Mouse (Mus musculus) adipocyte (in vitro differentiated cells): ENCODE measurements around the gene Rpl7a.

Experiments
- DNase-seq: peaks from one replicate; pipeline ENCODE4 v3.0.0-alpha.2; 2016; ENCODE audit warnings: low spot score

Rpl7a gene

DNA sequence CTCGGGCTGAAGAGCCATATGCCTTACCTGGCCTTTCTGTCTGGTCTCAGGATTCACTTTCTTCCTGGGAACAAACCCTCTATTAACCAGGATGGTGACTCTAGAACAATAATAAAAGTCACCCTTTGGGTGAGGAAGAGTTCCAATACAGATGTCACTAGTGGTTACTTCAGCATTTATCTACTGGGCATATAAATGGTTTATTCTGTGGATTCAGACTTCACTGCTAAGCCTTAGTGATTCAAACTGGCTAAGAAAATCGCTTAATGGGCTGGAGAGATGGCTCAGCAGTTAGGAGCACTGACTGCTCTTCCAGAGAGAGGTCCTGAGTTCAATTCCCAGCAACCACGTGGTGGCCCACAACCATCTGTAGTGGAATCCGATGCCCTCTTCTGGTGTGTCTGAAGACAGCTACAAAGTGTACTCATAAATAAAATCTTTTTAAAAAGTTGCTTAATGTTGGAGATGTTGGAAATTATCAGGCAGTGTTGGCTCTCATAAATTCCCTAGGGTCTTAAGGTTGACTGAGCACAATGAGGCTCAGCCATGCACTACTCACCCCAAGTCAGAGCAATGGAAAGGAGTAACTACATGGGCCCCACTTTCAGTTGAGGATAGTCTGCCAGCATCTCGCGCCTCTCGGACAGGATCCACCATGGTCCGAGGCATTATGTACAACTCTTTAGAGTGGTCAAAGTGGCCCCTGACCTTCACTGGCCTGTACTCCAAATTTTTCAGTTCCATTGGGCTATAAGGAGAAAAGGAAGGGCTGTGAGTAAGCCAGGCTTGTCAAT is 3.8 kb downstream of the Rpl7a start:
- DNase-seq, result no peak

DNA sequence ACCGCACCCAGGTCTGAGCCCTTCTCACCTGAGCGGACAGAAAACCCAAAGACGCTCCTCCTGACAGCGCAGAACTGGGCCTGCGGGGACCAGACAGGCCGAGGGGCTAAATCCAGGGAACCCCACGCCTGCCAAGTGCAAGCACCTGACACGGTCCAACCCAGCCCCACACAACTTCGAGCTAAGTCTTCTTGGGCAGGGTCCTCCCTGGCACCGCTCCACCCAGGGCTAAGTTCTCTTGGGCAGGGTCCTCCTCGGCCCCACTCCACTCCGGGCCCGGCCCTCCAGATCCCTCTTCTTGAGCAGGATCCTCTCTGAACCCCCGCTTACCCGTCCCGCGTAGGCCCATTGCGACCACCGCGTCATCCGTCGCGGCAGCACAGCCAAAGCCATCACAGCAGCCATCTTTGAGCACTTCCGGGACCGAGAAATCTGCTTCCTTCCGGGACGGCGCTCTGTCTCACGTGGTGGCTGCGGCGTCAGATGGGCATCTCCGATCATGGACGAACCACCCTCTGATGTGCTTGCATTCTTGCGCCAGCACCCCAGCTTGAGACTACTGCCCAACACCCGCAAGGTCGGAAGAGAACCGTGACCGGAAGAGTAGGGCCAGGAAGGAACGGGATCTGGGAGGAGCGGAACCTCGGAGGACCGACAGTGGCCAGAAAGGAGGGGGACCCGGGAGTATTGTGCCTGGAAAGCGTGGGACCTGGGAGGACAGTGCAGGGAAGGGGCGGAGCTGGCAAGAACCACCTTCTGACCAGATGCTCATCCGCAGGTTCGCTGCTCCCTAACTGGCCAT is 5.6 kb downstream of the Rpl7a start, which contains the start of the genes Surf2 and Surf1:
Surf2 (plus strand) TSS at position 441 of the 802 bp plus-strand sequence.
Surf1 (minus strand) TSS at position 604 of the 802 bp plus-strand sequence.
- peak; percentile 84 for DNase-seq

DNA sequence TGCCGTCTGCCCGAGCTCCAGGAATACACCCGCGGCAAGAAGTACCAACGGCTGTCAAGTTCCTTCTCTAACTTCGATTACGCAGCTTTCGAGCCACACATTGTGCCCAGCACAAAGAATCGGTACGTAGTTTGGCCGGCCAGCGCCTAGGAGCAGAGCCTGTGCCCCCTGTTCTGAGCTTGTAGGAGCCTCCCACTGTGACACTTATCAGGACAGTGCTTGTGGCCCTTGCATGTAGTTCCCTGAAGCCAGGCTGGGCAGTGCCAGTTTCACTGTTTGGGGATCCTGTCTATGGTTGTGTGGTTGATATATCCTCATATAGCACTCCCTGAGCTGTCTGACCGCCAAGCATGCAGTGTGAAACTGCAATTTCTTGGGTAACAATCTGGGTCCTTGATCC is 6.2 kb downstream of the Rpl7a start:
- no peak for DNase-seq

DNA sequence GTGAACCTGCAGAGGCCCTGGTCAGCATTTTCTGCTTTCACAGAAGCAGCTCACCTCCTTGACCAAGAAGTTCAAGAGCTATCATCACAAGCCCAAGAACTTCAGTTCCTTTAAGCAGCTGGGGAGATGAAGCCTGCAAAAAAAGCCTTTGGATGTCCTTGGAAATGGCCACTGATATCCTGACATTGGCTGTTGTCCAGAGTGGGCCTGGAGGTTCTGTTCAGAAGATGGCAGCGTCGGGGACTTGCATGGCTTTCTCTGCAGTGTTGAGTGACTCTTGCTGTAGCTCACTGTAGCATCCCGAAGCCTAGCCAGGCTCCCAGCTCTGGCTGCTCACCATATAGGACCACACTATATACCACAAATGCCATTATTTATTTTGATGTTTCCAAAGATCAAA is 9.1 kb downstream of the Rpl7a start:
- DNase-seq, result no peak

DNA sequence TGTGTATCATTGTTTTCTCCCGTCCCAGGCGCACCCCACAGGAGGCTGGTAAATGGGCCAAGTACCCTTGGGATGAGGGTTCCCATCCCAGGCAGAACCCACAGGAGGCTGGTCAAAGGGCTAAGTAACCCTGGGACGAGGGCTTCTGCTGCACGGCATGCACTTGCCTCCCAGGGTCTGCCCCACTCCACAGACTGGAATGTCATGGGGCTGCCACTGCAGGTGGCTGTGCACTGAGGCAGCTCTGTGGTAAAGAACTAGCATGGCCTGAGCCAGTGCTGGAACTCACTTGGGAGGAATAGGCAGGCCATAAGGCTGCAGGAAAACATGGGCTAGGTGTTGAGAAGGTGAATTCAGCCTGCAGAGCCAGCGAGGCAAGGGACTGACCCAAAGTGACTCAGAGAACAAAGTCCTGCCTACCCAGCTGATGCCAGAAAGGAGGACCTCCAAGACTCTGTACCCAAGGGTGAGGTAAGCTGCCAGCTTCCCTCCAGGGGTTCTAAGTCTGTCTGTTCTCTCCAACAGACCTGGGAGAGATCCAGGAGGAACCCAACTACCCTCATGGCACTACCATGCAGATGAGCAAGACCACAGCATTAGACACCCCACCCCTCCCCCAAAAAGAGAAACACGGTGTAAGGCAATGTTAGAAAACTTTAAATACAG is 9.8 kb downstream of the Rpl7a start:
- no peak for DNase-seq

DNA sequence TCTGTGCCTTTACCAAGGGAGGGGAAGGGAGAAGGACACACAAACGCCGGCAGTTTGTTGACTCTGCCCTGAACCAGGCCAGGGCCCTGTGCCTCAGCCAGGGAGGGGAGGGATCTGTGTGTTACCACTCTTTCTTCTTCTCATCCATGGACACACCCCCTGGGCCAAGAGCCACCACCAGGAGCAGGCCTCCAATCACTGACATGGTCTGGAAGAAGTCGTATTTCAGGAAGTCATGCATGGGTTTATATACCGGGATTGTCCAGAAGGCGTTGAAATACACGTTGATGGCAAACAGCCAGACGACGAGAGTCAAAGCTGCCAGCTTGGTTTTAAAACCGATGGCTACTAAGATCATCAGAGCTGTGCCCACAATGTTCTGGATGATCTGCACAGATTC is 11.2 kb downstream of the Rpl7a start:
- peak; percentile 58 for DNase-seq

DNA sequence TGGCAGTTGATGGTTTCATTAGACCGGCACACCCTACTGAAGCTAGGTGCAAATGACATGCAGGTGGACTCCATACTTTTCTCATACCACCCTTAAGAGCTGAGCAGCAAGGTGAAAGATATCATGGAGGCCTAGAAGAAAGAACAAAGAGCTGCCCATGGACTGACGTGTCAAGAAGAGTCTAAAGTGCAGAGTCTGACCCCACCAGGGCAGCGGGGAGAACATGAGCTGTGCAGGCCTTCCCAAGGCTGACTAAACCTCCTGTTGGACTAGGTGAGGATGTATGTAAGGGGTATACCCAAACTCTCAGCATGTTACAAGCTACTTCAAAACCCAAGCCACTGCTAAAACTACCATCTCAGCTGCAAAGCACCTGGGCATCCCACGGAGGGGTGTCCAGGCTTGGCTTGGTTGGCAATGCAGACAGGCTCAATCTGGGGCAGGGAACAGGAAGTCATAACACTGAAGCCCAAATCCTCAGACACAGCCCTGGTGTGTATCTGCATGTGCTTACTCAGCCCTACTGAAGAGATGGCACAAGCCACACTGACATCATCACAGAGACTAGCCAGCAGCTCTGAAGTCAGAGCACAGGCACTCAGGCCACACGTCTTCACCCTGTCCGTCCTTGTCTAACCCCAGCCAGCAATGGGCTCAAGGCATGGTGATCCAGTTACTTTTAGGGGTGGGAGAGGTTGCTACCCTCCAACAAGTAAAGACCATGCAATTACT is 17.3 kb downstream of the Rpl7a start:
- no peak for DNase-seq

DNA sequence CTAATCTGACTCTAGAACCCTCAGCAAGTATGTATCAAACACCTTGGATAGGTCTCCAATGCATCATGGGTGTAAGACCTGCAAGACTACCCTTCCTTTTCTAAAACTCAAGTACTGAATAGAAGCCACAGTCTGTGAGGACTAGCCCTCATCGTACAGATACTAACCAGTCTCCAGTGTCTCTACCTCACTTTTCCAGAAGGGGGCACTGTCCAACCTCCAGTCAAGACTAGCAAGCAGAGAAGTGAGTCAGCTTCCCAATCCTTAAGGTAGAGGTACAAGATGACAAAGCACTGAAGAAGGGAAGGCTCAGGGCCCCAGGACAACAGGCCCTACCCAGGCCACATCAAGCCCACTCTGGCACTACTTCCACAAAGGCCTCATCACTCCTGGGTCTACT is 19.8 kb downstream of the Rpl7a start:
- DNase-seq, result peak; percentile 76

DNA sequence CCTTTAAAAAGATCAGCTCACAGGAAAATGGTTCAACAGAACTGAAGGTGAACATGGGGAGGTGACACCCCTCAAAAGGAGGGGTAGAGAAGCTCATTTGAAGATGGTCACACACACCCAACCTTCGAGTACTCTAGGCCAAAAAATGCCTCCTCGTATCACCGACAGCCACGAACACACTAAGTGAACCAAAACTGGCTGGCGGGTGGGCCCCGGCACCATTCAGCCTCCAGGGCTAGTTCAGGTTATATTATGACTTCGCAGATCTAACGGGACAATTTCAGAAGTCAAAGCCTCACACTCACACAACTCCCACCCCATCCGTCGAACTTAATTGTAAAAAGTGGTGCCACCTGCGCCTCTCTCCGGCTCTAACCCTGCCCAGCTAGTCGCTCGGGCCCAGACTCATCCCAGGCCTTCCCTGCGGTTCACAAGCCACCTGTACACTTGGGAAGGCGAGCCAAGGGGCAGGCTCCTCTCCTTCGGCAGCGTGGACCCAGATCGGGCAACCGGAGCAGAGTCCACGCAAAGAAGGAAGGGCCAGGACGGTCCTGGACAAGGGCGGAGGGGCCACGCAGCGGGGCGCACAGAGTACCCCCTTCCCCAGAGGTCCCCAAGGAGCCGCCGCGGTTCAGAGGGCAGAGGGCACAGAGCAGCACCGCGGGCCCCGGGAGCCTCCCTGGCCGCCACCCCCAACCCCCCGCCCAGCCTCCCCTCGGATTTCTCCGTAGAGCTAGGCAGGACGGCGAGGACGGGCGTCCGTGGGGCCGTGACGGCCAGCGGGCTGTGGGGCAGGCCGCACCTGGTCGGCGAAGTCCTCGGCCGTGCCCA is 22.1 kb downstream of the Rpl7a start:
- no peak for DNase-seq

DNA sequence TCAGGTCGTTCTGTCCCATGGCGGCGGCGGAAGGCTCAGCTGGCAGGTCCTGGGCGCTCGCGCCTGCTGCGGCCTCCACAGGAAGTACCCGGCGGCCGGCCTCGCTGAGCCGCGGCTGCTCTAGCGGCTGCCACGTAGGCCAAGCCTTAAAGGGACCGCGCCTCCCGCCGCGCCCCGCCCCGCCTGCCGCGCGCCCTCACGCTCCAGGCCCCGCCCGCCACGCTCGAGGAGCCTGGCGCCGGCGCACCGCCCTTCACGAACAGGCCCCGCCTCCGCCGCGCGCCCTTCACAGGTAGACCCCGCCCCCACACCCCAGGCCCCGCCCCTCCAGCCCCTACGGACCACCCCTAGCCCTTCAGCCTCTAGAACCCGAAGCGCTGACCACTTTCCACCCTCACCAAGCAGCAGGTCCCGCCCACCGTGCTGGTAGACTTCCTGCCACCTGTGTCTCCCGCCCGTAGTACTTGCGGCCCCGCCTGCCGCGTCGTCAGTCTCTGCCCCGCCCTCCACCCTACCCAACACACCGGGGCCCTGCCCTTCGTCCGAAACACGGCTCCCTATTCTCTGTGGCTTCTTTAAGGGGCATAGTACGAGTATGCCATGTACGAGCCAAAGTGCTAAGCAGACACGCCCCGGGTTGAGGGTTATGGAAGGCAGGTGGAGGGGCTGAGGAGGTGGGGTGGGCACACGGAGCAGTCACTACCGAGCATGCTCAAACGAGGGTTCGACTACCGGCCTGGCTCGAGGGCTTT is 22.9 kb downstream of the Rpl7a start, which contains the start of the genes Surf4 and Stkld1:
Surf4 (minus strand) TSS at position 625 of the 752 bp plus-strand sequence.
Stkld1 (plus strand) TSS at position 744 of the 752 bp plus-strand sequence.
- DNase-seq, result peak; percentile 86

DNA sequence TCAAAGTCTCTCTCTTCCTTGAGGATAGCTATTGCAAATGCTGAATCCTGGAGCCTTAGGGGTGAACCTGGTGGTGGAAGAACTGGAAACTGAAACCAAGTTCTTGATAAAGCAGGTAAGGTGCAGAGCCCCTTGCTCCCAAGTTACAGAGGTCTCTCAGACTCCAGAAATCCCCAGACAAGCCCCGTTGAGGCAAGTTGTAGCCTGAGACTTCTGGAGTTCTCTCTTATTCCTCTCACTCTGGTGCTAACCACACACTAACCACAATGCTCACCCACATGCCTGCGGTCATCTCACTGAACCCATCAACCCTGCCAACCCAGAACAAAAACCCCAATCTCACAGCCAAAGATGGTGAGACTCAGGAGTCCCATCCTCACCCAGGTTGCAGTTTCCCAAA is 24.7 kb downstream of the Rpl7a start:
- no peak for DNase-seq

DNA sequence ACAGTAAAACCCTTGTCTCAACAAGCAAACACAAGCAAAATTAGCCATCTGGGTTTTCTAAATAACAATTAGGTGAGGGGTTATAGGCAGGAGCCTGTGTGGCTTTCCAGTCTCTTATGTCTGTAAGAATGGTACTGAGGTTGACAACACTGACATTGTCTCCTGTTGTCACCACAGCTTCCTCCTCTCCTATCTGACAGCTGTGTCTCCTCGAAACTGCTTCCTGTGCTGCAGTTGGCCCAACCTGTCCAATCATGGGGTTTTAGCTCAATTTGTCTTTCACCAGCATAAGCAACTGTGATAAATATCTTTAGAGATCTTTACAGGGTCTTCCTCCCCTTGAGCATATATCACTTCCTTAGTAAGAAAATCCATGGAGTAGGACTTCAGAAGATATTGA is 25.9 kb downstream of the Rpl7a start:
- DNase-seq, result no peak

DNA sequence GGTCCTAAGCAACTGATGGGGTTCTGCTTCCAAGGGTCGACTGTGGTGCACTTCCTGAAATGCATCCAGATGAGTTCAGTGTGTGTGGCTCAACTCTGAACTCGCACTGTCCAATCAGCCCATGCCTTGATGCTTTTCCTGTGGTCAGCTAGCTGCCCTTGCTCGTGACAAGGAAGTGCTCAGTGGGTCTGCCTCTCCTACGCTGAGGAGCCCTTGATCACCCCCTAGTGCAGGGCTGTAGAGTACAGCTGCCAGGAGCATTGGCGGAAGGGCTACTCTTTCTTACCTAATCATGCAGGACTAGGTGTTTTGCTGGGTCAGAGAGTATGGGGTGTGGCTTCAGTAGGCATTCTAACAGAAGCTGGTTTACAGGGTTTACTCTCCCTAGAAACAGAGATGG is 31.0 kb downstream of the Rpl7a start:
- no peak for DNase-seq

DNA sequence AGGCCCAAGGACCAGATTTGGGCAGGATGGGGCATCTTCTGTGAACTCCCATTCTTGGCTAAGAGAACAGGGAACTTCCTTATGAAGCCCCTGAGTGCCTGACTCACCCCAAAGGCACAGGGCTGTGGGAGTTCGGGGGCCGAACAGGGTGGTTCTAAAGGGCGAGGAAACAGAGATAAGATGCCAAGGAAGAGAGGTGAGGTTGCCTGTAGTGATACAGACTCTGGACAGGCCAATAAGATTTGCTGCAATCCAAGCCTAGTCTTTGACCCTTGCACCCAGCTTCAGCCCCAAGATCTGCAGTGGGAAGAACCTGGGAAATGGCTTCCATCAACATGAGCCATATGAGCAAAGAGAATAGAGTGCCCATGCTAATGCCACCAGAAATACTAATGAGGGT is 32.7 kb downstream of the Rpl7a start:
- no peak for DNase-seq

DNA sequence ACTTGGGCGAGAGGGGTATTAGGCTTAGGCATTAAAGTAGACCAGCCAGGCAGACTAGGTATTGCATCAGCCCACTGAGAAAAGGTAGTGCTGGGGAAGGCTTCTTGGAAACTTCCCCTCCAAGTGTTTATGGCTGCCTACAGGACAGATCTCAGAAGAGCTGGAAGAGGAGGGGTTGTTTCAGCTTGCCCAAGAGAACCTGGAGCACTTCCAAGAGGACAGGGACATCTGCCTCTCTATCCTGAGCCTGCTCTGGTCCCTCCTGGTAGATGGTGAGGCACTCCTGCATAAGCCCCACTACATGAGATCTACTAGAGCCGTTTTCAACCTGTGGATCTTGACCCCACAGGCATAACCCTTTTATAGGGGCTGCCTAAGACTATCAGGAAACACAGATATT is 39.8 kb downstream of the Rpl7a start:
- no peak for DNase-seq

DNA sequence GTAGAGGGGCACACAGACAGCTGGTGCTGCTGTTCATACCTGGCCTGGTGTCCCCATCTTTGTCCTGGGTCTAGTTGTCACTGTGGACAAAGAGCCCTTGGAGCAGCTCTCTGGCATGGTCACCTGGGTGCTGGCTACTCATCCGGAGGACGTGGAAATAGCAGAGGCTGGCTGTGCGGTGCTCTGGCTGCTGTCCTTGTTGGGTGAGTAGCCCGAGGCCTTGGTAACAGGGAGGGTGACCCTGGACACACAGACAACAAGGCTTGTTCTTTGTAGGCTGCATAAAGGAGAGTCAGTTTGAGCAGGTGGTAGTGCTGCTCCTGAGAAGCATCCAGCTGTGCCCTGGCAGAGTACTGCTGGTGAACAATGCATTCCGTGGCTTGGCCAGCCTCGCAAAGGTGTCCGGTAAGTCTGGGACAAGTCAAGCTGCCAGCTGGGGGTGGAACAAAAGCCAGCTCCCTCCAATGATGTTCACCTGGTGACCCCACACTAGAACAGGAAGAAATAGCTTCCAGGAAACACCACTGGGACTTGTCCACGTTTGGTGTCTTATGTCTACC is 40.9 kb downstream of the Rpl7a start:
- no peak for DNase-seq

DNA sequence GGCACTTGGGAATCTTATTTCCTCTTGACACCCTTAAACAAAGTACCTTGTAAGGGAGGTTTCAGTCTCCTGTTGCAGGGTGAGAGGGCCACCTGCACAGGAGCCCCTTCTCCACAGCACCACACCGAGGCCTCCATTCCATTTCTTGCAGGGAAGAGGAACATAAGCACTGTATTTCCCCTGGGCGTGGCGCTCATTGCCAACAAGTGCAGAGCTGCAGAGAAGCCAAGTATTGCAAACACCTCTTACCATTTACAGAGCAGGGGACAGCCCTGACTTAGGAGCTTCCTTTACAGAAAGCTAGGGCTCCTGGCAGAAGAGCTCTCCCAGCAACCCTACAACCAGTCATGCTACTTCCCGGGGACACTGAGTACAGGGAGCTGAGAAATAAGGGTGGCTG is 41.6 kb downstream of the Rpl7a start:
- DNase-seq, result no peak

DNA sequence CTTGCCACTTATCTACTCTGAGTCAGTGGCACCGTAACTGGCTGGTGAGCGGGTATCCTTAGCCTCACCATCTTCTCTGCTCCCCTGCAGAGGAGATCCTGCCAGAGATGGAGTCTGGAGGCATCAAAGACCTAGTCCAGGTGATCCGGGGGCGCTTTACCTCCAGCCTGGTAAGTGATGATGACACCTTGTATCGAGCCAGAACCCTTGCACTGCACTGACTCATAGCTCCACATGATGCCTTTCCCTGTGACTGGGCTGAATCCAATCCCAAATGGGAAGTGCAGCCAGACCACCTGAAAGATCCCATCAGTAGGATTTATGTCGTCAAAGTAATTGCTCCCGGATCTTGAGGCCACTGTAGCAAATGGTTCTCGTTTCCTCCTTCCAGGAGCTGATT is 42.3 kb downstream of the Rpl7a start:
- DNase-seq, result no peak

DNA sequence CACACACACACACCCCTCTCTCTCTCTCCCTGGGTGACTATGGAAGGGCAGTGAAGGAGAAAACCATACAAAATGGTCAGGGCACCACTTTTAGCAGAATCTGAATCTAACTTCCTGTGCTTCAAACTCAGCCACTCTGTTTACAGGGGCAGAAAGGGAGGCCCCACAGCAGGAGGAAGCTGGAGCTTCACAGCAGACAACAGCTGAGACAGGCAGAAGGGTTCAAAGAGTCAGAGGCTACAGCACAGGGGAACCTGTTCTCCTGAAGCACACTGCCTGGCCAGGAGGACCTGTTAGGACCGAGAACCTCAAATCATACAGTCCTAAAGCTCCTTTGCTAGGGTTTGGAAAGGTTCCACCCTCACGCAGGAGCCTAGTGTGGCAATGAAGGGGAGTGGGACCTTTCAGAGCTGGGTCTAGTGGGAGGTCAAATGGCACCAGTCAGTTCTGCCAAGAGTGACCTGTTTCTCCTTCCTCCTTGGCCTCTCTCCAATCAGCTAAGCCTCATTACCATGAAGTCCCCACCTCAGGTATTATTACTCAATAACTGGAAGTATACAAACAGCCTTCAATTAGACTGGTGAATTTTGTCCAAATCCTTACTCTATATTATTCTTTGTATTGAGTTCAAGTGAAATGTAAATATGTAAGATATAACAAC is 44.3 kb downstream of the Rpl7a start:
- no peak for DNase-seq
